Mouse (Mus musculus): Measurements from ENCODE around the gene Insc. TPM values are rescaled to one million over a fixed set of nuclear protein-coding genes. Genes with fewer than 3 reads are reported as not detected.
"Not testable (repeated sequence)": the region's sequence is repeated elsewhere in the genome, so short reads cannot be mapped to it uniquely, and the experiment has no call there.

Gene Insc
- 2.7 and 3.8 TPM in 2 replicates for total RNA-seq (2021)
- long read RNA-seq, experiment 1, partial matches to known transcripts, result 0 of 2 reads
- long read RNA-seq, experiment 1, other reads (novel, unspliced or antisense), result 1 of 2 reads
- long read RNA-seq, experiment 2, partial matches to known transcripts, result 1 of 5 reads
- long read RNA-seq, experiment 2, other reads (novel, unspliced or antisense), result 1 of 5 reads

DNA sequence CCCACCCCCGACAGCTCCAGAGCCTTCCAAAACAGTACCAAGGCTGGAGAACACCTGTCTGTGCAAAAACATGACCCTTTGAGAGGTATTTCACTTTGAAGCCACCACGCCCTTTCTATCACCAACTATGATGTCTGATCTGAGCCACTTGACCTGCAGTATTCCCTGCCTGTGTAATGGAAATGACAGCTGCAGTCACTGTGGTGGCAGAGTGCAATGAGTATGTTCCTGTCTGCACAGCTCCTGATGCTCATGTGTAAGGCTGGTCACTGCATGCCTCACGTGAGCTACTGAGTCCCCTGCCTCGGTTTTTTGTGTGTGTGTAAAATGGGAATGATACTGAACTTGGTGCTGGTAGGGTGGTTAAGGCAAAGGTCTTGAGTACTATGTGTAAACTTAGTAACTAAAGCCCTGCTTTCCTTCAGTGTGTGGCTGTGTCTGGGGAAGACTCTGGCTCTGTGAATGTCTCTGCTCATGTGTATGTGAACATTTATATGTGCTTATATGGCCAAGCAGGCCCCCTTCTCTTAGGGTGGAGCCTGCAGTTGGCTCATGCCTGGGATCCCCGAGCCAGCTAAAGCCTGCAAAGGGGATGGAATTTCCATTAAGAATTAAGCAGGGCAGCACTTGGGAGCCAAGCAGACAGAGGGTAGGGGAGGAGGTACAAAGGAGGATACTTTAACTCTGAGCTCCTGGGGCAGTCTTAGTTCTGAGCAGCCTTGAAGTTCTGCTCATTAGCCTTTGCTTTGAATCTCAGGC is at the start of gene Insc:
Gene Insc, plus strand, starts transcription at position 673 of the 759 bp plus-strand sequence.
- no peak for DNase-seq

DNA sequence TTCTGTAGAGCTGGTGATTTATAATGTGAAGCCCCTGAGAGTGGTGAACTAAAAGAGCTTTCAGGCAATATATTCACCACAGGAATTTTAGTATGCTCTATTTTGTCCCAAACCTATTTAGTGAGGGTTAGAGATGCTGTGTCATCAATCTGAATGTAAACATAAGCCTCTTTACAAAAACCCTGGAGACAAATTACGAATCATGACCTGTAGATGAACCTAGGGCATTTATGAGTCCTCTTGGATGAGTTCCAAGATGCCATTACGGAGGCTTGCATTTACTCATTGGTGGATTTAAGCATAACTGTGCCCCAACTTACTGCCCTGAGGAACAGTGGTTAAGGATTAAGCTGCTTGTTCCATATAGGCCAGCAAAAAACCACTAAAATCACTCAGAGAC is 42.6 kb upstream of the Insc start:
- no peak for DNase-seq

DNA sequence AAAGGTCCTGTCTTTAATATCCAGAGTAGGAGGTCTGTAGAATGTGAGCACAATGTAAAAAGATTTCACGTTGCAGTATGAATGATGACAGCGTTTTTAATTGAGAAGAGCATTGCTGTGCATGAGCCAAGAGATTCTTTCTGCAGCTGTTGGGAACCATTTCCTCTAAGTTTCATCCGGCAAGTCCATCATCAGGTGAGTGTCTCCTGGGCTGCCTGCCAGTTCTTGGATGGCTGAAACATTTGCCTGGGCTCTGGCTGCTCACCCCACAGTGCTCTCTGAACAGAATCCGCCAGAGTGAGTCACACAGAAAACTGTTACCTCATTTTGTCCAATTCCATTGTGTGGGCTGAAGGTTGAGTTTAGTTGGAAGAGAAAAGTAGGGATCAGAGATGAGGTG is 36.8 kb upstream of the Insc start:
- DNase-seq, result no peak

DNA sequence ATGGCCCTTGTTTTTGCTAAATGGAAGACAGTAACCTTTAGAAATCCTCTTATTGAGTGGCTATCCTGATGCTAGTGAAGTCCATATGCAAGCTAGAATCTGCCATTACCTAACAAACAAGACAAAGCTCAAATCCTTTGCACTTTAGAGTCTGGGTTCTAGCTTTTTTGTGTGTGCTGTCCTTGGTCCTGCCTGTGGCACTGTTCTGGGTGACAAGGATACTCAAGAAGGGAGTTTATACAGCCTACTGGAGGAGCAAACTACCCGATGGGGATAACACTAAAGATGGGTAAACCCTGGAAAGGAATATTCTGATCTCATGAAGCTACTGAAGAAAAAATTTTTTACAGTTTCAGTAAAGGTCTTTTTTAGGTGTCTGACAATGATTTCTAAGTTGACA is 36.1 kb upstream of the Insc start:
- no peak for DNase-seq

DNA sequence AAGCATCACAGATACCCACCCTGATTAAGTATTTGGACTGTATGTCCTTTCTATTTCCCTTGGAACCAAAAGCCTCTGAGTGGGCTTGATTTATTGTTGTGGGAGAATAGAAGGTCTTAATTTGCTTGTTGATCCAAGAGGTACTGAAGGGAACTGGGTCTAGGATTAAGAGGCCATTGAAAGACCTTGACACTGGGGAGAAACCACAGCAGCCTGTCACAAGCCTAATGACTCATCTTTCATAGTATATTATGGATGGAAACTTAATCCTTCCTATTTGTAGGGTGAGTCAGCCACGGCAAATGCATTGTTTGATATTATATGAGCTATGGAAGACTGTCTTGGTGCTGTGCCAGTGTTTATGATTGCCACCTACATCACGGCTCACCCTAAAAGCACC is 33.1 kb upstream of the Insc start:
- no peak for DNase-seq

DNA sequence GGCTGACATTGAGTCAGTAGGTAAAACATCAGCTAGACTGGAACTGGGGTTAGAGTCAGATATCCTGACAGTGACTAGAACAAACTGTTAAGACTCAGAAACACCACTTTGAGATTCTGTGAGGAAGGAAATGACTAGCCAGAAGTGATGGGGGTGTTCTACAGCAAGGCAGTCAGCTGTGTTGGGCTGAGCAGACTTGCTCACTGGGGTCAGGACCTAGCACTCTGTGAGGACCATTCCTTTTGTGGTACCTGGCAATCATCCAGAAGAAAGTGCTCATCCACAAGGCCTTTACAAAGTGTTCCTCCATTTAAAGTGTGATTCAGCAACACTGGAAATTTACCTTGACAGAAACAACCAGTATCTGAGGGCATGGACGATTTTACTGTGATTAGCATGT is 31.0 kb upstream of the Insc start:
- DNase-seq, result no peak

DNA sequence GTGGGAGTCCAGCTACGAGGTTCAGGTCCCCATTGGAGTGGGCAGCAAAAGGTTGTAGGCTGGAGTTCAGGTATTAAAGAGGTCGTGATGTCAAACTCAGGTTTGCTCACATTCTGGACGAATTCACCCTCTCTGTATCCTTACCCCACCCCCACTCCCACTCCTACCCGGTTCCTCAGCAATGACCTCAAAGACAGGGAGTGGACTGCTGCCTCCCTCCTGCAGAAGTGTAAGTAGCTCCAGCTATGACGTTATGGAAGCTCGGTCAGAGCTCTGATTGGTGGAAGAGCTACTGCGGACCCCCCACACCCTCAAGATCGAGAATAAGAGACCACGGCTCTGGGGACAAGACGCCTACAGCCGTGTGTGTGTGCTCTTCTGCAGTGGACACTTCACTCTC is 25.2 kb upstream of the Insc start, which contains the start of gene Calcb:
Gene Calcb, plus strand, starts transcription at position 344 of the 400 bp plus-strand sequence.
- no peak for DNase-seq

DNA sequence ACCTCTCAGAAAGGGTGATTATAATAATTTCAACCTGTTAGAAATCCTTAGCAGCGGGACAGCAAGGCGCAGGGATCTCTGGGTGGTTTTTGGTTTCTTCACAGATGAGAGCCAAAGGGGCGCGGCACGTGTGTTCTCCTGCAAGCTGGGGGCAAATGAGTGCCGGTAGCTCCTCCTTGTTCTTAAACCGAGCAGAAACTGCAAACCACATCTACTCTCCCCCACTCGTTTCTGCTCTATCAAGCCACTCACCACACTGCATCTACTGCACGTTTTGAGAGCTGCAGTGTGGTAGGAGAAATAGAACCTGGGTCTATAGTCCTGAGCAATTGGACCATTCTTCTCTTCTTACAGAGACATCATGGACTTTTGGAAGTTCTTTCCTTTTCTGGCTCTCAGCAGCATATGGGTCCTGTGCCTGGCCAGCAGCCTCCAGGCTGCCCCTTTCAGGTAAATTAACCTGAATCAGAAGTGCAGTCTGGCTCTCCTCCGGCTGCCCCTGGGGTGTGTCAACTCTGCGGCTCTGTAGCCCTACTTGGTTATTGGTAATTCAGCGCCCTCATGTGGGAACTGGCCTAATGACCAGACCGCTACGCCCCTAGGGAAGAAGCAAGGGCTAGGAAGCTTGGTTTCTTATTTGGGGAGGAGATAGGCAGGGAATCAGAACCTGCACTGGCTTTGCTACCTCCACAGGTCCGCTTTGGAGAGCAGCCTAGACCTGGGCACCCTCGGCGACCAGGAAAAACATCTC is 23.9 kb upstream of the Insc start:
- peak; percentile 67 for DNase-seq

DNA sequence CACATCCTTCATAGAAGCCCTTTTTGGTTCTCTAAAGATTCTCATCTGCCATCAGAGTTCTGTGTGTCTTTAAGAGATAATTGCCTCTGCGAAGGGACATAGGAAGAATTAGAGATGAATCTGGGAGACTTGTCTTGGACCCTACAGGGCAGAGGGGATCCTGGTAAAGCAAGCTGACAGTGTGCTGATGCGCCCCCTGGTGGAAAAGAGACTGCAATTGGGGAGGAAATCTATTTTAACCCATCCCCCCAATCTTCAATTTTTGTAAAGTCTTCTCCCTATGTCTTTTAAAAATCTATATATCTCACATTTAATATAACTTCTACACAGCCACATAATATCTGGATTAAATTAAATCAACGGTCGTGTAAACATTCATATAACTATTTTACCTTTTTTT is 13.8 kb upstream of the Insc start:
- DNase-seq, result not testable (repeated sequence)

DNA sequence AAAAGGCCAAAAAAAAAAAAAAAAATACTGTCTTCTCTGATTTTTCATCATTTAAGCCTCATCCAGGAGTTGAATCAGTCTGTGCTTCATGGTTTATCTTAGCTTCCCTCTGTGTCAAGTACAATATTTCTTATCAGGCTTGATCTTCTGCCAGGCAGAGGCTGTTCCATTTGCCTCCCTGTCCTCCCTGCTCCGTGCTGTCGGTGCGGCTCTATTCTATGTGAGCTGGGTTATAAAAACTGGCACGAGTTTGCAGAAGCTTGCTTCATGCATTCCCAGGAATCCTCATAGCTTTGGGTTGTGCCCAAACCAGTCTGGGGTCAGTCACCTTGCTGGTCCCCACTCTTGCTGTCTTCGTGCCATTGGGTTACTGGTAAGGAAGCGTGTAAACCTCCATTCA is 12.3 kb upstream of the Insc start:
- DNase-seq, result peak; percentile 64

DNA sequence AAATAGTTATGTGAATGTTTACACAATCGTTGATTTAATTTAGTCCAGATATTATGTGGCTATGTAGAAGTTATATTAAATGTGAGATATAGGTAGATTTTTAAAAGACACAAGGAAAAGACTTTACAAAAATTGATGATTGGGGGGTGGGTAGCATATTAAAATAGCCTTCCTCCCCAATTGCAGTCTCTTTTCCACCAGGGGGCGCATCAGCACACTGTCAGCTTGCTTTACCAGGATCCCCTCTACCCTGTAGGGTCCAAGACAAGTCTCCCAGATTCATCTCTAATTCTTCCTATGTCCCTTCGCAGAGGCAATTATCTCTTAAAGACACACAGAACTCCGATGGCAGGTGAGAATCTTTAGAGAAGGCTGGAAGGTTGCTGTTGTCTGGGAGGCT is 11.8 kb upstream of the Insc start:
- DNase-seq, result not testable (repeated sequence)

DNA sequence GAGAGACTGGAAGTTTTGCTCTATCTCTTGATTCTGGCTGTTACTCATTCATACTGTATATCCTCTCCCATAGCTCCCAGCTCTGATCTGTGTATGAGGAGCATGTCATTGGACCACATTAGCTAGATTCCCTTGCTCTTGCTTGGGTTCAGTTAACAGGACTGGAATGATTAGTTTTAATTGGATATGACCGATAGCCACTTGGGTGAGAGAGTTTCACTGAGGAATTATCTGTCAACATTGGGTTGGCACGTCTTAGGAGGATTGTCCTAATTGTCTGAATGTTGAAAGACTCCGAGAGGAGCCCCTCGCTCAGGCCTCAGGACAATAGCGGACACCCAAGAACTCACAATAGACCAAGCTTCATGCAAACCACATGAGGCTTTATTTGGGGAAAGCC is 7.2 kb upstream of the Insc start:
- no peak for DNase-seq

DNA sequence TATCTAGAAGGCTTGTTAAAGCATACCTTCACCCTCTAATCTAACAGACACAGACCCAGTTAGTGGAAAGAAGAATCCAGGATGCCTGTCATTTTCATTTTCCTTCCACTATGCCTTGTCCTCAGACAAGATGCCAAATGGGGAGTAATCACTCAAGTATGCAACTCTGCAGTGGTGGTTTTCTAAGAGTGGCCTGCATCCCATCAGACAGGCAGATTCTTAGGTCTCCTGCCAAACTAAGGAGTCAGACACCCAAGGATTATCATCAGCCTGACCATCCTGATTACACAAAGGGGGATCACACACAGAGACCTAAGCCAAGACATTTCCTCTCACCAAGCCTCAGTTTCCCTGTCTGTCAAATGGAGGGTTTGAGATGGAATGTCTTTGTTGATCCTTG is 5.3 kb upstream of the Insc start:
- DNase-seq, result no peak

DNA sequence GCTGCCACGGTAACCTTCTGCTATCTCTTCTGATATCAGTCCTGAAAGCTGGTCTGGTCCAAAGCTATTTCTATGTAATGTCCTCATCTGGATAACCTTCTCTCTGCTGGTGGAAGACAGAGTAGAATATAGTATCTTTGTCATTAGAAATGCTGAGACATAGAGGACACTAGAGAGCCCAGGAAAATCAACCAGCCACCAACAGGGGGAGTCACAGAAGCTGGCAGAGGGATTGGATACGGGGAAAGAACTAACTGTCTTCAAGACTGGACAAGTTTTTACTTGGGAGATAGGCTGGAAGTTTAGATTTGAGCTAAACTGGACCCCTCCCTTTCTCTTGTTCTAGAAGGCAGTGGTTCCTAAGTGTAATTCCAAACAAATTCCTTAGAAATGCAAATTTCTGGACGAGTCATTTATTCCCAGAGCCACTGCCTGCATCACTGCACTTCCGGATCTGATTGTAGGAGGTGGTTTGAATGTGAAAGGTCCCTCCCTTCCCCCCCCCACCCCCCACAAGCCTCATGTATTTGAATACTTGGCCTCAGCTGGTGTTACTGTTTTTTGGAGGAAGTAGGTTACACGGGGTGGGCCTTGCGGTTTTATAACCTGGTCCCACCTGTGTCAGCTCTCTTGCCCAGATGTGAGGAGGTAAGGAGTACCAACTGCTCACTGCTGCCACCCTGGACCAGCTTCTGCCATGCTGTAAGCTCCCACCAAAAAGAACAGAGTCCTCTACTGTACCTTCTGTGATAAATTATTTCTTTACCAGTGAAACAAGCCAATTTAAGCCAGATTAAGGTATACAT is 2.9 kb upstream of the Insc start:
- DNase-seq, result peak; percentile 34

DNA sequence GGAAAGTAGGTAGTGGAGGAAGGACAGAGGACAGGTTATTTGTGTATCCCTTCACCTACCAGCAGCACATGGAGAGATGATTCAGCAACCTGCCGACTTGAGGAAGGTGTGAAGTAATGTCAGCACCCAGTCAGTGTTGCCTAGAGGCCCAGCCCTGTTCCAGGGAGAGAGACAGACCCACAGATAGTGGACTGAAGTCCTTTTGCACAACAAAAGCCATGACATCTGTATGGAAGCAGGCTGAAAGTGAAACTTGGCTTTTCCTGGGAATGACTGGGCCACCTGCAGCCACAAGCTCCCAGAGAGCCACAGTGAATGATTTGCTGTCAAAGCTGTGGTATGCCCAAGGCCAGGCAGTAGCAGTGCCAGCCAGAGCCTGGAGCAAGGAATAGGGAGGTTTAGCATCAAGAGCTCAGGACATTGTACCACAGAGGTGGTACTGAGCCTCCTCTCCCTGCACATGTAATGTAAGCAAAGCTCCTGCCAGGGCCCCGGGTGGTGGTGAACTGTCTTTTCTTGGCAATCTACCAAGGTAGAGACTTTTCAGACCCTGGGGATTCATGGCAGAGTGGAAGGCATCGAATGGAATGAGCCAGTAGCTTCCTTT is 1.2 kb downstream of the Insc start:
- peak; percentile 61 for DNase-seq

DNA sequence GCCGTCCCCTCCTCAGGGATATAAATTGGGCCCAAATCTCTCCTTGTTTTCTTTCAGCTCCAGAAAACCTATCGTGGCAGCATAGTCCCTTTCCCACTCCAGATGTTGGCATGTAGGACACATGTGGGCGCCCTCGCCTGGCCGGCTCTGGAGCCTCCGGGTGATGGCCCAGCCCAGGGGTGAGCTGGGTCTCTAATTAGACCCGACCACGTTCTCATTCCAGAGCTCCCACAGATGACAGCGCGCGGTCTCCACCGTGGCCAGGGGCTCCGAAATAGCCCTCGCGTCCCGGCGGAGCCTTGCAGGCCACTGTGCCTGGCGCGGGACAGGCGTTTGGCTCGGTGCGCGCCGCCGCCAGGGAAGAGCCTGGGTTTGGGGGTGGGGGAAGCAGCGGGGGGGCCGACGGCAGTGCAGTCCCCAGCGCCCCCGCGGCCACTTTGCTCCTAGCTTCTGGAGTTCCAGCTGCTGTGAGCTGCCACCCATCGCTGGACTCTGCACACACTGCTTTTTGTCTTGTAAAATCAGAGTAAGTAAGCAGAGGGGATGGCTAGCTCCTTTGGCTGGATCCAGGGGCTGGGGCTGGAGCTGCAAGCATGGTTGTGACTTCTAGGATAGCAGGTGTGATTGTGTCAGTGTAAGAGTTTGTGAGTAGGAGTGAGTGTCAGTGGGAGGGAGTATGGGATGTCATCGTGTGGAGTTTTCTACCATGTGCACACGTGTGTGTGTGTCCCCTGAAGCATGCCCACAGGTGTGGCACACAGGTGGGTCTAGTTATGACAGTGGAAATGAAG is 2.2 kb downstream of the Insc start:
- peak; percentile 37 for DNase-seq

DNA sequence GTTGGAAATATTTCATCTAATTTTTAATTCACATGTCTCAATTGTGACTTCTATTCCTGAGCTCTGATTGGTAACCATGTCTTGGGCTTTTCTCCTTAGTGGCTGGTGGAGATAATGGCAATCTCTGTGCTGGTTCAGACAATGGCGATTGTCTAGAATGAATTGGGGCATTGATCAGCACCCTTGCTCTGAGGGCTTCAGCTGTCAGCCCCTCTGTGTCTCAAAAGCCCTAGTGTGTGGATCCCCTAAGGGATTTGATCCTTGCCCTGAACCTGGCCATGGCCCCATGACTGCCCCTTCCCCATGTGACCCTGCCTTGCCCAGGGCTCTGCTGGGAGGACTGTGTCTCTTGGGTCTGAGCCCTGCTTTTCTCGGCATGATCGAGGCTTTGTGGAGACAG is 4.1 kb downstream of the Insc start:
- no peak for DNase-seq

DNA sequence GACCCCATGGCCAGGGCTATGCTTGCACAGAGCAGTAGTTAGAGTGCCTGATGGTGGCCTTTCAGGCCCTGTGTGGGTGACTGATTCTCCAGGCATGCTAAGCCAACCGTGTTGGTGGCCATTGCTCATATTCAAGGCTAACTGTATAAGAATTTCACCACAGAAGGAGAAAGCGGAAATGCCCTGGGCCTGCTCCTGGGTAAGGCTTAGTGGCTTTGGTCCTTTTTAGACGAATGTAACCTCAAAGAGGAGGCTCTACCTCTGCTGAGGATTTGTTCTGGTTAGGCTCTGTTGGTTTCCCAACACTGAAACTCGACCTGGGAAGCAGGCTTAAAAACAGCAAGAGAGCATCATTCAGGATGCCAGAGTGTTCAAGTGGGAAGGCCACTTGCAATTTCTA is 4.7 kb downstream of the Insc start:
- DNase-seq, result no peak

DNA sequence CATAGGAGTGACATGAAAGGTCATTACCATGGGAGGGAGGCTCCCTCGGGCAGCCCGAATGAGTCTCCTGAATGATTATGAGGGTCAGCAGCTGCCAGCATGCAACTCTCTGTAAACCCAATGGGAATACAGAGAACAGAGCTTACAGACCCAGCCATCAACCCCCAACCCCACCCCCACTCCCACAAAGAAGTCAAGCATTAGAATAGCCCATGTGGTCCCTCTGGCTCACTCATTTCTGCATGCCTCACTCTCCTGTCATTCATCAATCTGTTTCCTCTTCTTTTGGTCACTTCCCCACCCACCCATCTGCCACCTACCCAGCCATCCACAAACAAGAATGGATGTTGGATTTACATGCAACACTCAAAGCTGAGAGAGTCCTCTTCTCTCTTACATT is 10.0 kb downstream of the Insc start:
- DNase-seq, result no peak

DNA sequence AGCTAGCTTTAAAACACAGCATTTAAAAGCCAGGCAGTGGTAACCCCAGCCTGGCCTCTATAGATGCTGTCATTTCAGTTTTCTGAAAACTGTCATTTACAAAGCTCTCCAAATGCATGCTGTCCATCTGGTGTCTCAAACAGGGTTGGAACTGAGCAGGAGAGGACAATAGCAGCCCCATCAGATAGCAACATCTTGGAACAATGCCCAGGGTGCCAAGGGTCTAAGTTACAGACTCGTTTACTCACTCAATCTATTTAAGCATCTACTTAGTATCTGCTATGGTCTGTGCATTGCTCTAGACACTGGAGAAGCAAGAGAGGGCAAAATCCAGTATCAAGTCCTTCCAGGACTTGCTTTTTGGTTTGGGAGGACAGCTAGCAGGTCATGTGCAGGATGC is 10.7 kb downstream of the Insc start:
- no peak for DNase-seq

DNA sequence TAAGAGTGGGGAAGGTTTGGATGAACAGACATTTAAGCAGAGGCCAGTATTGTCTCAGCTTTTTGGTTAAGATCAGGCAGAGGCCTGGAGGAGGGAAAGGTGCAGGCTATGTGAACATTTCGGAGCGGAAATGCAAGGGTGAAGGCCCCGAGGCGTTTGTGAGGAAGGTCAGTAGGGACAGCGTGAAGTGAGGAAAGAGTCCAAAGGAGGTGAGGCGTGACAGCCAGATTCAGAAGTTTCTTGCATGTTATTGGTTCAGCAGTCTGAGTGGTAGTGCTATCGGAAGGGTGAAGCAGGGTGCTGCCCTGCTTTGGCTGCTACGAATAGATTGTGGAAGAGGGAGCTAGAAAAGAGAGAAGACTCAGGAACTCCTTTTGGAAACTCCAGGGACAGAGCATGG is 11.1 kb downstream of the Insc start:
- no peak for DNase-seq

Data from adrenal gland, postnatal 14 days (tissue).